Mouse (Mus musculus) right cerebral cortex, postnatal 14 days (tissue): ENCODE results near the gene Atf6b.

Source experiments
- DNase-seq: peaks from one replicate; pipeline ENCODE4 v3.0.0; 2022

Gene Atf6b

GRCm38 (mm10) chr17:34627093-34627942 is 19.6 kb upstream of the Atf6b start:
- peak; percentile 87 for DNase-seq

- DNase-seq: peak; percentile 52
These were observed 18.9 kb upstream of the Atf6b start, which contains the start of gene Ppt2 for GRCm38 (mm10) chr17:34627943-34628643. TSS of gene Ppt2 (minus strand) at chr17:34628510.

GRCm38 (mm10) chr17:34628644-34628967 is 18.3 kb upstream of the Atf6b start:
- DNase-seq: peak; percentile 6

GRCm38 (mm10) chr17:34629221-34629751 is 17.7 kb upstream of the Atf6b start, which contains the start of gene Prrt1:
TSS of gene Prrt1 (plus strand) at chr17:34629533.
- DNase-seq: peak; percentile 50

- peak; percentile 14 for DNase-seq
These were observed 16.9 kb upstream of the Atf6b start for GRCm38 (mm10) chr17:34629796-34630603.

GRCm38 (mm10) chr17:34630761-34631301 is 16.1 kb upstream of the Atf6b start:
- peak; percentile 64 for DNase-seq

- DNase-seq: peak; percentile 19
These were observed 15.3 kb upstream of the Atf6b start for GRCm38 (mm10) chr17:34631647-34632046.

GRCm38 (mm10) chr17:34632261-34632691 is 14.7 kb upstream of the Atf6b start:
- DNase-seq: peak; percentile 76

- DNase-seq: no peak
These were observed 11.3 kb upstream of the Atf6b start for GRCm38 (mm10) chr17:34635671-34636070.

- no peak for DNase-seq
These were observed 9.5 kb upstream of the Atf6b start for GRCm38 (mm10) chr17:34637459-34637858.

- DNase-seq: no peak
These were observed 7.3 kb upstream of the Atf6b start for GRCm38 (mm10) chr17:34639461-34640255.

GRCm38 (mm10) chr17:34640778-34641601 is 6.0 kb upstream of the Atf6b start:
- DNase-seq: peak; percentile 21

GRCm38 (mm10) chr17:34641945-34642344 is 5.0 kb upstream of the Atf6b start:
- DNase-seq: no peak

GRCm38 (mm10) chr17:34643379-34643778 is 3.6 kb upstream of the Atf6b start:
- no peak for DNase-seq

- no peak for DNase-seq
These were observed 3.0 kb upstream of the Atf6b start for GRCm38 (mm10) chr17:34643944-34644343.

GRCm38 (mm10) chr17:34644608-34645007 is 2.3 kb upstream of the Atf6b start, which contains the start of gene Fkbpl:
TSS of gene Fkbpl (plus strand) at chr17:34644764.
- DNase-seq: peak; percentile 92

GRCm38 (mm10) chr17:34645256-34645829 is 1.6 kb upstream of the Atf6b start:
- DNase-seq: no peak

GRCm38 (mm10) chr17:34645831-34646511 is 975 bp upstream of the Atf6b start:
- DNase-seq: no peak

GRCm38 (mm10) chr17:34648141-34648890 is 1.4 kb downstream of the Atf6b start:
- no peak for DNase-seq
